Mouse (Mus musculus): ENCODE measurements around the gene Sphk1. TPM values are rescaled to one million over a fixed set of nuclear protein-coding genes. Genes with fewer than 3 reads are reported as not detected.

Sphk1 gene
- polyA plus RNA-seq, 1 experiment from 2014 or later: 3.6 TPM

GRCm38 (mm10) chr11:116515330-116516020 lies 15.2 kb upstream of the Sphk1 start:
- Histone ChIP-seq H3K9me3 (replicated peaks; ENCODE audit: control insufficient read depth, low read length) (no peaks in the 10 kb centered on the region), H3K27me3 (ENCODE audit: control insufficient read depth, insufficient read depth, low read length) (0 out of 2 replicates have a peak, but pooled peaks cover 2% of the 10 kb centered on the region), H3K27ac (ENCODE audit: low read length) (no peak overlapping the region), H3K4me1 (ENCODE audit: control insufficient read depth, insufficient read depth, low read length) (0 out of 2 replicates have a peak, but pooled peaks cover 2% of the 10 kb centered on the region), H3K4me3 (ENCODE audit: low read length) (no peak overlapping the region), H3K36me3 (ENCODE audit: control insufficient read depth, insufficient read depth) (no peaks in the 10 kb centered on the region), H3K4me2 (ENCODE audit: low read depth, low read length) (no peak overlapping the region), H3K9ac (ENCODE audit: low read length) (no peak overlapping the region)
- no peak for ATAC-seq (replicated peaks; ENCODE audit: extremely low read depth, insufficient read depth, low FRiP score)
- WGBS: 30% methylated on average over 24 of the region's 24 CpGs

GRCm38 (mm10) chr11:116518482-116518881 lies 12.2 kb upstream of the Sphk1 start:
- H3K9me3 ChIP-seq (replicated peaks; ENCODE audit: control insufficient read depth, low read length): no peaks in the 10 kb centered on the region
- H3K4me2 ChIP-seq (ENCODE audit: low read depth, low read length): no peak overlapping the region
- H3K27me3 ChIP-seq (ENCODE audit: control insufficient read depth, insufficient read depth, low read length): 0 out of 2 replicates have a peak, but pooled peaks cover 2% of the 10 kb centered on the region
- no peaks in the 10 kb centered on the region for H3K36me3 ChIP-seq (ENCODE audit: control insufficient read depth, insufficient read depth)
- no peak overlapping the region for H3K9ac ChIP-seq (ENCODE audit: low read length)
- WGBS: 50% methylated on average over 8 of the region's 8 CpGs
- ATAC-seq (replicated peaks; ENCODE audit: extremely low read depth, insufficient read depth, low FRiP score): no peak; the same call in 1 of the 2 replicates
- no peak overlapping the region for H3K27ac ChIP-seq (ENCODE audit: low read length)
- H3K4me3 ChIP-seq (ENCODE audit: low read length): no peak overlapping the region
- H3K4me1 ChIP-seq (ENCODE audit: control insufficient read depth, insufficient read depth, low read length): peaks cover 11% of the 10 kb centered on the region

GRCm38 (mm10) chr11:116521143-116521542 lies 9.6 kb upstream of the Sphk1 start:
- H3K27me3 ChIP-seq (ENCODE audit: control insufficient read depth, insufficient read depth, low read length): no peaks in the 10 kb centered on the region
- ATAC-seq (replicated peaks; ENCODE audit: extremely low read depth, insufficient read depth, low FRiP score): no peak
- no peak overlapping the region for H3K4me3 ChIP-seq (ENCODE audit: low read length)
- no peak overlapping the region for H3K4me2 ChIP-seq (ENCODE audit: low read depth, low read length)
- no peaks in the 10 kb centered on the region for H3K36me3 ChIP-seq (ENCODE audit: control insufficient read depth, insufficient read depth)
- no peaks in the 10 kb centered on the region for H3K9me3 ChIP-seq (replicated peaks; ENCODE audit: control insufficient read depth, low read length)
- peaks cover 21% of the 10 kb centered on the region for H3K4me1 ChIP-seq (ENCODE audit: control insufficient read depth, insufficient read depth, low read length)
- H3K27ac ChIP-seq (ENCODE audit: low read length): no peak overlapping the region
- WGBS: 53% methylated on average over 3 of the region's 3 CpGs
- no peak overlapping the region for H3K9ac ChIP-seq (ENCODE audit: low read length)

- H3K9ac ChIP-seq (ENCODE audit: low read length): no peak overlapping the region
- H3K4me1 ChIP-seq (ENCODE audit: control insufficient read depth, insufficient read depth, low read length): peaks cover 21% of the 10 kb centered on the region
- no peaks in the 10 kb centered on the region for H3K36me3 ChIP-seq (ENCODE audit: control insufficient read depth, insufficient read depth)
- WGBS: 92% methylated on average over 3 of the region's 3 CpGs
- H3K4me3 ChIP-seq (ENCODE audit: low read length): no peak overlapping the region
- H3K27me3 ChIP-seq (ENCODE audit: control insufficient read depth, insufficient read depth, low read length): no peaks in the 10 kb centered on the region
- ATAC-seq (replicated peaks; ENCODE audit: extremely low read depth, insufficient read depth, low FRiP score): no peak
- no peaks in the 10 kb centered on the region for H3K9me3 ChIP-seq (replicated peaks; ENCODE audit: control insufficient read depth, low read length)
- H3K27ac ChIP-seq (ENCODE audit: low read length): no peak overlapping the region
- H3K4me2 ChIP-seq (ENCODE audit: low read depth, low read length): no peak overlapping the region
Observed at GRCm38 (mm10) chr11:116522046-116522445, 8.7 kb upstream of the Sphk1 start.

GRCm38 (mm10) chr11:116522886-116523698 lies 7.6 kb upstream of the Sphk1 start:
- Histone ChIP-seq H3K27ac (ENCODE audit: low read length) (peak overlapping the region; percentile 84), H3K4me1 (ENCODE audit: control insufficient read depth, insufficient read depth, low read length) (peaks cover 21% of the 10 kb centered on the region), H3K4me2 (ENCODE audit: low read depth, low read length) (peak overlapping the region; percentile 23), H3K9ac (ENCODE audit: low read length) (0 out of 2 replicates have a peak overlapping the region, but pooled peaks have one; percentile 49), H3K9me3 (replicated peaks; ENCODE audit: control insufficient read depth, low read length) (no peaks in the 10 kb centered on the region), H3K27me3 (ENCODE audit: control insufficient read depth, insufficient read depth, low read length) (no peaks in the 10 kb centered on the region), H3K4me3 (ENCODE audit: low read length) (no peak overlapping the region), H3K36me3 (ENCODE audit: control insufficient read depth, insufficient read depth) (no peaks in the 10 kb centered on the region)
- WGBS: 31% methylated on average over 16 of the region's 16 CpGs
- no peak; the same call in 1 of the 2 replicates for ATAC-seq (replicated peaks; ENCODE audit: extremely low read depth, insufficient read depth, low FRiP score)

GRCm38 (mm10) chr11:116523699-116524189 lies 7.0 kb upstream of the Sphk1 start:
- Histone ChIP-seq H3K9ac (ENCODE audit: low read length) (0 out of 2 replicates have a peak overlapping the region, but pooled peaks have one; percentile 13), H3K27me3 (ENCODE audit: control insufficient read depth, insufficient read depth, low read length) (no peaks in the 10 kb centered on the region), H3K27ac (ENCODE audit: low read length) (peak overlapping the region; percentile 84), H3K36me3 (ENCODE audit: control insufficient read depth, insufficient read depth) (no peaks in the 10 kb centered on the region), H3K4me3 (ENCODE audit: low read length) (no peak overlapping the region), H3K9me3 (replicated peaks; ENCODE audit: control insufficient read depth, low read length) (no peaks in the 10 kb centered on the region), H3K4me1 (ENCODE audit: control insufficient read depth, insufficient read depth, low read length) (peaks cover 21% of the 10 kb centered on the region), H3K4me2 (ENCODE audit: low read depth, low read length) (no peak overlapping the region)
- peak; percentile 80 for ATAC-seq (replicated peaks; ENCODE audit: extremely low read depth, insufficient read depth, low FRiP score)
- 33% methylated on average over 5 of the region's 5 CpGs for WGBS

- ATAC-seq (replicated peaks; ENCODE audit: extremely low read depth, insufficient read depth, low FRiP score): no peak
- peaks cover 27% of the 10 kb centered on the region for H3K27me3 ChIP-seq (ENCODE audit: control insufficient read depth, insufficient read depth, low read length)
- H3K4me2 ChIP-seq (ENCODE audit: low read depth, low read length): no peak overlapping the region
- 85% methylated on average over 8 of the region's 8 CpGs for WGBS
- no peak overlapping the region for H3K27ac ChIP-seq (ENCODE audit: low read length)
- H3K4me3 ChIP-seq (ENCODE audit: low read length): no peak overlapping the region
- no peaks in the 10 kb centered on the region for H3K36me3 ChIP-seq (ENCODE audit: control insufficient read depth, insufficient read depth)
- no peak overlapping the region for H3K9ac ChIP-seq (ENCODE audit: low read length)
- H3K4me1 ChIP-seq (ENCODE audit: control insufficient read depth, insufficient read depth, low read length): peaks cover 18% of the 10 kb centered on the region
- no peaks in the 10 kb centered on the region for H3K9me3 ChIP-seq (replicated peaks; ENCODE audit: control insufficient read depth, low read length)
Observed at GRCm38 (mm10) chr11:116528636-116529320, 1.9 kb upstream of the Sphk1 start.

- peak overlapping the region; percentile 44 for H3K9ac ChIP-seq (ENCODE audit: low read length)
- H3K27me3 ChIP-seq (ENCODE audit: control insufficient read depth, insufficient read depth, low read length): peaks cover 31% of the 10 kb centered on the region
- H3K9me3 ChIP-seq (replicated peaks; ENCODE audit: control insufficient read depth, low read length): no peaks in the 10 kb centered on the region
- WGBS: 2% methylated on average over 48 of the region's 48 CpGs
- H3K4me1 ChIP-seq (ENCODE audit: control insufficient read depth, insufficient read depth, low read length): peaks cover 15% of the 10 kb centered on the region
- peak overlapping the region; percentile 59 for H3K4me3 ChIP-seq (ENCODE audit: low read length)
- H3K4me2 ChIP-seq (ENCODE audit: low read depth, low read length): peak overlapping the region; percentile 98
- ATAC-seq (replicated peaks; ENCODE audit: extremely low read depth, insufficient read depth, low FRiP score): no peak
- no peaks in the 10 kb centered on the region for H3K36me3 ChIP-seq (ENCODE audit: control insufficient read depth, insufficient read depth)
- H3K27ac ChIP-seq (ENCODE audit: low read length): no peak overlapping the region
Observed at GRCm38 (mm10) chr11:116531371-116532191, 856 bp downstream of the Sphk1 start.
